Mouse (Mus musculus): ENCODE results near the gene Rab14. TPM values are rescaled to one million over a fixed set of nuclear protein-coding genes. Genes with fewer than 3 reads are reported as not detected.

The Rab14 gene
- polyA plus RNA-seq, 1 experiment: 1,333 TPM

GRCm38 (mm10) chr2:35224285-35224684 lies 23.4 kb upstream of the Rab14 start:
- Histone ChIP-seq H3K9me3 (0 out of 2 replicates have a peak, but pooled peaks cover under 1% of the 10 kb centered on the region), H3K4me3 (replicated peaks) (no peak overlapping the region), H3K27me3 (replicated peaks) (peaks cover 5% of the 10 kb centered on the region), H3K36me3 (replicated peaks; ENCODE audit: low read length) (no peaks in the 10 kb centered on the region), H3K4me1 (peaks cover 32% of the 10 kb centered on the region)
- TF ChIP-seq FLI1 (IDR thresholded peaks at IDR 0.05; ENCODE audit: low read length): no peak
- TF ChIP-seq GATA1 (IDR thresholded peaks at IDR 0.05; ENCODE audit: borderline replicate concordance, low read length): no peak

GRCm38 (mm10) chr2:35222822-35223391 lies 22.0 kb upstream of the Rab14 start:
- Histone ChIP-seq H3K36me3 (replicated peaks; ENCODE audit: low read length) (peaks cover 3% of the 10 kb centered on the region), H3K4me3 (replicated peaks) (no peak overlapping the region), H3K9me3 (peaks cover 8% of the 10 kb centered on the region), H3K4me1 (peaks cover 46% of the 10 kb centered on the region), H3K27me3 (replicated peaks) (peaks cover 5% of the 10 kb centered on the region)
- TF ChIP-seq GATA1 (IDR thresholded peaks at IDR 0.05; ENCODE audit: borderline replicate concordance, low read length) (no peak), FLI1 (IDR thresholded peaks at IDR 0.05; ENCODE audit: low read length) (no peak)

GRCm38 (mm10) chr2:35218736-35219135 lies 17.8 kb upstream of the Rab14 start:
- H3K4me3 ChIP-seq (replicated peaks): peak overlapping the region; percentile 38
- H3K27me3 ChIP-seq (replicated peaks): no peaks in the 10 kb centered on the region
- peaks cover 66% of the 10 kb centered on the region for H3K4me1 ChIP-seq
- H3K36me3 ChIP-seq (replicated peaks; ENCODE audit: low read length): peaks cover 3% of the 10 kb centered on the region
- no peak for TF ChIP-seq FLI1 (IDR thresholded peaks at IDR 0.05; ENCODE audit: low read length)
- no peak for TF ChIP-seq GATA1 (IDR thresholded peaks at IDR 0.05; ENCODE audit: borderline replicate concordance, low read length)
- peaks cover 8% of the 10 kb centered on the region for H3K9me3 ChIP-seq

- Histone ChIP-seq H3K36me3 (replicated peaks; ENCODE audit: low read length) (peaks cover 3% of the 10 kb centered on the region), H3K27me3 (replicated peaks) (no peaks in the 10 kb centered on the region), H3K4me1 (peaks cover 61% of the 10 kb centered on the region), H3K4me3 (replicated peaks) (no peak overlapping the region), H3K9me3 (peaks cover 8% of the 10 kb centered on the region)
- TF ChIP-seq FLI1 (IDR thresholded peaks at IDR 0.05; ENCODE audit: low read length): no peak
- TF ChIP-seq GATA1 (IDR thresholded peaks at IDR 0.05; ENCODE audit: borderline replicate concordance, low read length): no peak
These were observed 15.8 kb upstream of the Rab14 start for GRCm38 (mm10) chr2:35216701-35217100.

GRCm38 (mm10) chr2:35215363-35215762 lies 14.4 kb upstream of the Rab14 start:
- peaks cover 3% of the 10 kb centered on the region for H3K36me3 ChIP-seq (replicated peaks; ENCODE audit: low read length)
- TF ChIP-seq GATA1 (IDR thresholded peaks at IDR 0.05; ENCODE audit: borderline replicate concordance, low read length): no peak
- no peak for TF ChIP-seq FLI1 (IDR thresholded peaks at IDR 0.05; ENCODE audit: low read length)
- H3K9me3 ChIP-seq: peaks cover 8% of the 10 kb centered on the region
- peaks cover 74% of the 10 kb centered on the region for H3K4me1 ChIP-seq
- H3K27me3 ChIP-seq (replicated peaks): no peaks in the 10 kb centered on the region
- no peak overlapping the region for H3K4me3 ChIP-seq (replicated peaks)

- Histone ChIP-seq H3K36me3 (replicated peaks; ENCODE audit: low read length) (peaks cover 3% of the 10 kb centered on the region), H3K4me1 (peaks cover 78% of the 10 kb centered on the region), H3K27me3 (replicated peaks) (no peaks in the 10 kb centered on the region), H3K4me3 (replicated peaks) (peak overlapping the region; percentile 80), H3K9me3 (peaks cover 8% of the 10 kb centered on the region)
- TF ChIP-seq FLI1 (IDR thresholded peaks at IDR 0.05; ENCODE audit: low read length): no peak
- no peak for TF ChIP-seq GATA1 (IDR thresholded peaks at IDR 0.05; ENCODE audit: borderline replicate concordance, low read length)
These were observed 14.0 kb upstream of the Rab14 start for GRCm38 (mm10) chr2:35214881-35215358.

GRCm38 (mm10) chr2:35213345-35213910 lies 12.5 kb upstream of the Rab14 start:
- Histone ChIP-seq H3K36me3 (replicated peaks; ENCODE audit: low read length) (no peaks in the 10 kb centered on the region), H3K9me3 (no peaks in the 10 kb centered on the region), H3K4me1 (peaks cover 82% of the 10 kb centered on the region), H3K27me3 (replicated peaks) (no peaks in the 10 kb centered on the region), H3K4me3 (replicated peaks) (no peak overlapping the region)
- TF ChIP-seq GATA1 (IDR thresholded peaks at IDR 0.05; ENCODE audit: borderline replicate concordance, low read length) (no peak), FLI1 (IDR thresholded peaks at IDR 0.05; ENCODE audit: low read length) (no peak)

- H3K4me1 ChIP-seq: peaks cover 82% of the 10 kb centered on the region
- TF ChIP-seq FLI1 (IDR thresholded peaks at IDR 0.05; ENCODE audit: low read length) (no peak), GATA1 (IDR thresholded peaks at IDR 0.05; ENCODE audit: borderline replicate concordance, low read length) (no peak)
- no peaks in the 10 kb centered on the region for H3K36me3 ChIP-seq (replicated peaks; ENCODE audit: low read length)
These were observed 10.8 kb upstream of the Rab14 start for GRCm38 (mm10) chr2:35211681-35212080.

GRCm38 (mm10) chr2:35208931-35209665 lies 8.2 kb upstream of the Rab14 start:
- H3K36me3 ChIP-seq (replicated peaks; ENCODE audit: low read length): no peaks in the 10 kb centered on the region
- H3K9me3 ChIP-seq: no peaks in the 10 kb centered on the region
- H3K4me1 ChIP-seq: peaks cover 78% of the 10 kb centered on the region
- TF ChIP-seq FLI1 (IDR thresholded peaks at IDR 0.05; ENCODE audit: low read length): no peak
- TF ChIP-seq GATA1 (IDR thresholded peaks at IDR 0.05; ENCODE audit: borderline replicate concordance, low read length): no peak
- peak overlapping the region; percentile 40 for H3K4me3 ChIP-seq (replicated peaks)
- no peaks in the 10 kb centered on the region for H3K27me3 ChIP-seq (replicated peaks)

More at GRCm38 (mm10) chr2:35211681-35212080, 10.8 kb upstream of the Rab14 start:
- H3K4me3 ChIP-seq (replicated peaks): no peak overlapping the region
- H3K9me3 ChIP-seq: no peaks in the 10 kb centered on the region
- H3K27me3 ChIP-seq (replicated peaks): no peaks in the 10 kb centered on the region

- Histone ChIP-seq H3K27me3 (replicated peaks) (no peaks in the 10 kb centered on the region), H3K36me3 (replicated peaks; ENCODE audit: low read length) (no peaks in the 10 kb centered on the region), H3K4me3 (replicated peaks) (no peak overlapping the region), H3K4me1 (peaks cover 79% of the 10 kb centered on the region), H3K9me3 (no peaks in the 10 kb centered on the region)
- TF ChIP-seq FLI1 (IDR thresholded peaks at IDR 0.05; ENCODE audit: low read length) (no peak), GATA1 (IDR thresholded peaks at IDR 0.05; ENCODE audit: borderline replicate concordance, low read length) (no peak)
These were observed 7.1 kb upstream of the Rab14 start for GRCm38 (mm10) chr2:35208054-35208453.

Data from megakaryocyte, embryonic 14.5 days (primary cell).